Mouse (Mus musculus): ENCODE results near the gene Syt5.

The Syt5 gene

GRCm38 (mm10) chr7:4523205-4524130, 23.9 kb downstream of the Syt5 start:
- DNase-seq (ENCODE audit: low read depth, low spot score) = no peak

- DNase-seq (ENCODE audit: low read depth, low spot score) = no peak
Observed at GRCm38 (mm10) chr7:4522292-4522691, 25.0 kb downstream of the Syt5 start.

GRCm38 (mm10) chr7:4521231-4522003, 25.9 kb downstream of the Syt5 start:
- no peak for DNase-seq (ENCODE audit: low read depth, low spot score)

- peak; percentile 39 for DNase-seq (ENCODE audit: low read depth, low spot score)
Observed at GRCm38 (mm10) chr7:4518487-4518886, 28.9 kb downstream of the Syt5 start.

- DNase-seq (ENCODE audit: low read depth, low spot score) = no peak
Observed at GRCm38 (mm10) chr7:4516332-4517050, 30.9 kb downstream of the Syt5 start, which contains the start of gene Tnnt1. TSS of gene Tnnt1 (minus strand) at chr7:4516382.

GRCm38 (mm10) chr7:4515853-4516252, 31.5 kb downstream of the Syt5 start:
- DNase-seq (ENCODE audit: low read depth, low spot score) = no peak

- no peak for DNase-seq (ENCODE audit: low read depth, low spot score)
Observed at GRCm38 (mm10) chr7:4513829-4514712, 33.3 kb downstream of the Syt5 start.

- DNase-seq (ENCODE audit: low read depth, low spot score) = peak; percentile 70
Observed at GRCm38 (mm10) chr7:4513236-4513635, 34.1 kb downstream of the Syt5 start.

- no peak for DNase-seq (ENCODE audit: low read depth, low spot score)
Observed at GRCm38 (mm10) chr7:4511489-4512224, 35.7 kb downstream of the Syt5 start.

GRCm38 (mm10) chr7:4509863-4510608, 37.3 kb downstream of the Syt5 start:
- peak; percentile 82 for DNase-seq (ENCODE audit: low read depth, low spot score)

GRCm38 (mm10) chr7:4508739-4509116, 38.6 kb downstream of the Syt5 start:
- no peak for DNase-seq (ENCODE audit: low read depth, low spot score)

GRCm38 (mm10) chr7:4508062-4508738, 39.1 kb downstream of the Syt5 start:
- peak; percentile 24 for DNase-seq (ENCODE audit: low read depth, low spot score)

- no peak for DNase-seq (ENCODE audit: low read depth, low spot score)
Observed at GRCm38 (mm10) chr7:4507220-4507619, 40.1 kb downstream of the Syt5 start.

GRCm38 (mm10) chr7:4504646-4505435, 42.5 kb downstream of the Syt5 start:
- no peak for DNase-seq (ENCODE audit: low read depth, low spot score)

- DNase-seq (ENCODE audit: low read depth, low spot score) = no peak
Observed at GRCm38 (mm10) chr7:4503858-4504257, 43.5 kb downstream of the Syt5 start.

GRCm38 (mm10) chr7:4503100-4503499, 44.2 kb downstream of the Syt5 start:
- no peak for DNase-seq (ENCODE audit: low read depth, low spot score)

GRCm38 (mm10) chr7:4502421-4503090, 44.8 kb downstream of the Syt5 start:
- DNase-seq (ENCODE audit: low read depth, low spot score) = peak; percentile 19

Data from CD4-positive helper T cell, adult 2 months (primary cell).